Mouse (Mus musculus): Measurements from ENCODE around the gene Kcnab3. TPM values are rescaled to one million over a fixed set of nuclear protein-coding genes. Genes with fewer than 3 reads are reported as not detected.

The Kcnab3 gene
- polyA plus RNA-seq, 1 experiment from 2014 or later: 0.07 TPM

- WGBS (ENCODE audit: insufficient replicate concordance): 94% methylated on average over 6 of the region's 6 CpGs
Measured at GRCm38 (mm10) chr11:69321580-69321979, 4.5 kb upstream of the Kcnab3 start.

GRCm38 (mm10) chr11:69322010-69322409 is 4.0 kb upstream of the Kcnab3 start:
- Histone ChIP-seq H3K27ac (no peak overlapping the region), H3K9ac (peak overlapping the region; percentile 89), H3K27me3 (peaks cover 8% of the 10 kb centered on the region), H3K4me1 (replicated peaks) (peaks cover 52% of the 10 kb centered on the region), H3K36me3 (peaks cover 27% of the 10 kb centered on the region), H3K4me3 (replicated peaks) (peak overlapping the region; percentile 69), H3K9me3 (replicated peaks) (no peaks in the 10 kb centered on the region), H3K4me2 (peak overlapping the region; percentile 79)
- 77% methylated on average over 6 of the region's 6 CpGs for WGBS (ENCODE audit: insufficient replicate concordance)
- ATAC-seq (ENCODE audit: low read depth) (no peak), DNase-seq (no peak)

More at GRCm38 (mm10) chr11:69321580-69321979, 4.5 kb upstream of the Kcnab3 start:
- Histone ChIP-seq H3K9ac (no peak overlapping the region), H3K4me1 (replicated peaks) (peaks cover 48% of the 10 kb centered on the region), H3K27me3 (peaks cover 4% of the 10 kb centered on the region), H3K4me3 (replicated peaks) (no peak overlapping the region), H3K36me3 (peaks cover 29% of the 10 kb centered on the region), H3K9me3 (replicated peaks) (no peaks in the 10 kb centered on the region), H3K27ac (no peak overlapping the region), H3K4me2 (peak overlapping the region; percentile 79; the same call in 1 of the 2 replicates)
- DNase-seq: no peak
- no peak for ATAC-seq (ENCODE audit: low read depth)

- Histone ChIP-seq H3K4me1 (replicated peaks) (peaks cover 55% of the 10 kb centered on the region), H3K36me3 (peaks cover 19% of the 10 kb centered on the region), H3K9ac (peak overlapping the region; percentile 89), H3K4me3 (replicated peaks) (peak overlapping the region; percentile 69), H3K27me3 (peaks cover 17% of the 10 kb centered on the region), H3K4me2 (peak overlapping the region; percentile 79), H3K9me3 (replicated peaks) (no peaks in the 10 kb centered on the region), H3K27ac (peak overlapping the region; percentile 88)
- ATAC-seq (ENCODE audit: low read depth) (no peak), DNase-seq (no peak)
- 27% methylated on average over 18 of the region's 18 CpGs for WGBS (ENCODE audit: insufficient replicate concordance)
Measured at GRCm38 (mm10) chr11:69322693-69323471, 3.2 kb upstream of the Kcnab3 start.

GRCm38 (mm10) chr11:69323667-69324111 is 2.4 kb upstream of the Kcnab3 start, which contains the start of the genes Cntrob and Trappc1:
Cntrob (minus strand) TSS chr11:69323775.
Trappc1 (plus strand) TSS chr11:69323980.
- peak within 1 kb of the TSS; percentile 69 for H3K4me3 ChIP-seq (replicated peaks)
- H3K4me2 ChIP-seq: peak within 1 kb of the TSS; percentile 90
- no peaks in the 10 kb centered on the region for H3K9me3 ChIP-seq (replicated peaks)
- H3K27ac ChIP-seq: peak within 1 kb of the TSS; percentile 88
- H3K9ac ChIP-seq: peak within 1 kb of the TSS; percentile 89
- peaks cover 12% of the 10 kb centered on the region for H3K36me3 ChIP-seq
- ATAC-seq (ENCODE audit: low read depth): peak; percentile 90
- WGBS (ENCODE audit: insufficient replicate concordance): under 1% methylated on average over 30 of the region's 30 CpGs
- H3K27me3 ChIP-seq: peaks cover 25% of the 10 kb centered on the region
- peaks cover 55% of the 10 kb centered on the region for H3K4me1 ChIP-seq (replicated peaks)
- peak; percentile 100 for DNase-seq

GRCm38 (mm10) chr11:69324749-69325148 is 1.3 kb upstream of the Kcnab3 start:
- 61% methylated on average over 6 of the region's 6 CpGs for WGBS (ENCODE audit: insufficient replicate concordance)
- ATAC-seq (ENCODE audit: low read depth) (no peak), DNase-seq (no peak)
- Histone ChIP-seq H3K9me3 (replicated peaks) (no peaks in the 10 kb centered on the region), H3K4me1 (replicated peaks) (peaks cover 55% of the 10 kb centered on the region), H3K36me3 (peaks cover under 1% of the 10 kb centered on the region; the same call in 1 of the 2 replicates), H3K27ac (peak overlapping the region; percentile 69), H3K27me3 (peaks cover 36% of the 10 kb centered on the region), H3K4me3 (replicated peaks) (peak overlapping the region; percentile 69), H3K9ac (peak overlapping the region; percentile 82), H3K4me2 (peak overlapping the region; percentile 90)

- Histone ChIP-seq H3K27me3 (peaks cover 54% of the 10 kb centered on the region), H3K4me1 (replicated peaks) (peaks cover 49% of the 10 kb centered on the region), H3K4me2 (peak overlapping the region; percentile 90), H3K36me3 (no peaks in the 10 kb centered on the region), H3K9me3 (replicated peaks) (no peaks in the 10 kb centered on the region), H3K9ac (peak overlapping the region; percentile 69), H3K27ac (no peak overlapping the region), H3K4me3 (replicated peaks) (peak overlapping the region; percentile 69)
- ATAC-seq (ENCODE audit: low read depth): no peak
- 2% methylated on average over 45 of the region's 45 CpGs for WGBS (ENCODE audit: insufficient replicate concordance)
- no peak for DNase-seq
Measured at GRCm38 (mm10) chr11:69326408-69327156, 524 bp downstream of the Kcnab3 start.

GRCm38 (mm10) chr11:69327157-69327442 is 1.0 kb downstream of the Kcnab3 start:
- Histone ChIP-seq H3K9ac (no peak overlapping the region), H3K4me1 (replicated peaks) (peaks cover 49% of the 10 kb centered on the region), H3K4me3 (replicated peaks) (peak overlapping the region; percentile 69; the same call in 1 of the 2 replicates), H3K27me3 (peaks cover 59% of the 10 kb centered on the region), H3K9me3 (replicated peaks) (no peaks in the 10 kb centered on the region), H3K36me3 (no peaks in the 10 kb centered on the region), H3K27ac (no peak overlapping the region), H3K4me2 (peak overlapping the region; percentile 90; the same call in 1 of the 2 replicates)
- ATAC-seq (ENCODE audit: low read depth): no peak
- DNase-seq: no peak
- 19% methylated on average over 9 of the region's 9 CpGs for WGBS (ENCODE audit: insufficient replicate concordance)

- Histone ChIP-seq H3K36me3 (no peaks in the 10 kb centered on the region), H3K9me3 (replicated peaks) (no peaks in the 10 kb centered on the region), H3K4me2 (no peak overlapping the region), H3K27ac (no peak overlapping the region), H3K4me3 (replicated peaks) (no peak overlapping the region), H3K9ac (no peak overlapping the region), H3K27me3 (peaks cover 63% of the 10 kb centered on the region), H3K4me1 (replicated peaks) (peaks cover 49% of the 10 kb centered on the region)
- WGBS (ENCODE audit: insufficient replicate concordance): 19% methylated on average over 6 of the region's 6 CpGs
- ATAC-seq (ENCODE audit: low read depth): no peak
- DNase-seq: no peak
Measured at GRCm38 (mm10) chr11:69327648-69328047, 1.6 kb downstream of the Kcnab3 start.

GRCm38 (mm10) chr11:69328517-69328916 is 2.5 kb downstream of the Kcnab3 start:
- DNase-seq (no peak), ATAC-seq (ENCODE audit: low read depth) (no peak)
- 80% methylated on average over 6 of the region's 6 CpGs for WGBS (ENCODE audit: insufficient replicate concordance)
- H3K27me3 ChIP-seq: peaks cover 69% of the 10 kb centered on the region
- H3K36me3 ChIP-seq: no peaks in the 10 kb centered on the region
- H3K4me2 ChIP-seq: no peak overlapping the region
- no peak overlapping the region for H3K4me3 ChIP-seq (replicated peaks)
- no peak overlapping the region for H3K27ac ChIP-seq
- no peak overlapping the region for H3K9ac ChIP-seq
- no peaks in the 10 kb centered on the region for H3K9me3 ChIP-seq (replicated peaks)
- peaks cover 52% of the 10 kb centered on the region for H3K4me1 ChIP-seq (replicated peaks)

- Histone ChIP-seq H3K4me2 (peak overlapping the region; percentile 77; the same call in 1 of the 2 replicates), H3K27me3 (peaks cover 69% of the 10 kb centered on the region), H3K9me3 (replicated peaks) (no peaks in the 10 kb centered on the region), H3K36me3 (no peaks in the 10 kb centered on the region), H3K27ac (no peak overlapping the region), H3K4me3 (replicated peaks) (no peak overlapping the region), H3K9ac (no peak overlapping the region), H3K4me1 (replicated peaks) (peaks cover 51% of the 10 kb centered on the region)
- DNase-seq: no peak
- 79% methylated on average over 6 of the region's 6 CpGs for WGBS (ENCODE audit: insufficient replicate concordance)
- no peak for ATAC-seq (ENCODE audit: low read depth)
Measured at GRCm38 (mm10) chr11:69331152-69331551, 5.1 kb downstream of the Kcnab3 start.

- 0 out of 2 replicates have a peak, but pooled peaks have one; percentile 39 for ATAC-seq (ENCODE audit: low read depth)
- Histone ChIP-seq H3K4me3 (replicated peaks) (peak overlapping the region; percentile 58), H3K4me2 (peak overlapping the region; percentile 77), H3K27ac (no peak overlapping the region), H3K9me3 (replicated peaks) (no peaks in the 10 kb centered on the region), H3K36me3 (no peaks in the 10 kb centered on the region), H3K27me3 (peaks cover 61% of the 10 kb centered on the region), H3K4me1 (replicated peaks) (peaks cover 43% of the 10 kb centered on the region), H3K9ac (peak overlapping the region; percentile 48)
- 1% methylated on average over 24 of the region's 24 CpGs for WGBS (ENCODE audit: insufficient replicate concordance)
- peak; percentile 44 for DNase-seq
Measured at GRCm38 (mm10) chr11:69331929-69332405, 5.9 kb downstream of the Kcnab3 start.

Data from liver, embryonic 13.5 days (tissue).